Mouse (Mus musculus): ENCODE measurements around the gene Lyl1.

- TF ChIP-seq POLR2A (IDR thresholded peaks at IDR 0.05; ENCODE audit: borderline replicate concordance, extremely low read depth, low read depth, low read length), result no peak
- no peak for TF ChIP-seq CTCF (IDR thresholded peaks at IDR 0.05; ENCODE audit: insufficient read depth, low read length)
Observed at GRCm38 (mm10) chr8:84657680-84658079, 43.6 kb upstream of the Lyl1 start.
